Mouse (Mus musculus) cerebellum, postnatal 36 days (tissue): ENCODE data around the gene Ttll5.

Source experiments
- DNase-seq, 2 experiments: peaks; one replicate each; pipeline ENCODE4 v3.0.0; 2021 to 2022; ENCODE audit warnings: mixed read lengths in 2 of 2

Ttll5 gene

DNA sequence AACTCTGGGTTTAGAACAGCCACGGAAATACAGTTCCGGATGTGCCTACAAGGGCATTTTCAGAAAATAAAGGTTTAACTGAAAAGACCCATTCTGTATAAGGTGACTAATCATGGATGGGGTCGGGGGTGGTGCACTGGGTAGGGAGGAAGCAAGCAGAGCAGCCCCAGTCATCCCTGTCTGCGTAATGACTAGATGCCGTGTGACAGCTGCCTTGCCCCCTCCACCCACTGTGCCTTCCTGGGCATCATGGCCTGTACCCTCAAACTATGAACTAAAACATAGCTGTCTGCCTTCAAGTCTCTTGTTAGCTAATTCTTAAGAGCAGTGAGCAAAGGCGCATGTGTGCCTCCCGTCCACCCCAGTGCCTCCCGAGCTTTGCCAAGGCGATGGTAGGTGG lies 281.6 kb downstream of the Ttll5 start:
- DNase-seq: no peak

DNA sequence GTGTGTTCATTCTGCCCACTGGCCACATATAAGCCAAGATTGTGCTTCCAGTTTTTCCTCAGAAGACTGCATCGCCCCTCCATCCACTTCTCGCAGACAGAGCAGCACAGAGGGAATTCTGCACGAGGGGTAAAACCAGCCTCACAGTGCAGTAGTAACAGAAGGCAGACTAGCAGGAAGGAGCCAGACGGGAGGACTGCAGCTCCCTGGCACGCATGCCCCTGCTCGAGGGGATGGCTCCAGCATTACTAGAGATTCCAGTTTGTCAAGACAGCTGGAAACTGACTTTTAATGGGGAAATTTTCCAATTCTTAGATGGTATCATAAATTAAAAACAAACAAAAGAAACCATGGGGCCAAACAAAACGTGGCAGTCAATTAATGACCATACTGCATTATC lies 283.2 kb downstream of the Ttll5 start:
- no peak for DNase-seq

DNA sequence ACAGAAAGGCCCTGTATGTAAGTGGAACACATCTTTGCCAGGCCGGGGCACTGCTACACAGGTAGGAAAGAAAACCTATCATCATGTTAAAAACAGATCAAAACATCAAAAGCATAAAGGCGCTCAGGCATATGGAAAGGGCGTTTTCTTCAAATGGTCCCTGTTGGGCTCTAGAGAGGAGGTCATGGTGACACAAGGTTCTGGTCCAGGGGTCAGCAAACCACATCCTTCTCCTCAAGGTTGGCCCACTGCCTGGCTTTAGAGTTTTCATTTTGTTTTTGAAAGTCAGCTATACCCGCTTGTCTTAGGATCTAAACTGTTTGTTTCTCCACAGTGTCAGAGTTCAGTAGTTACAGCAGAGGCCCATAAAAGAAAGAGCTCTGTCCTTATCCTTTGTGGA lies 285.1 kb downstream of the Ttll5 start:
- DNase-seq: no peak

DNA sequence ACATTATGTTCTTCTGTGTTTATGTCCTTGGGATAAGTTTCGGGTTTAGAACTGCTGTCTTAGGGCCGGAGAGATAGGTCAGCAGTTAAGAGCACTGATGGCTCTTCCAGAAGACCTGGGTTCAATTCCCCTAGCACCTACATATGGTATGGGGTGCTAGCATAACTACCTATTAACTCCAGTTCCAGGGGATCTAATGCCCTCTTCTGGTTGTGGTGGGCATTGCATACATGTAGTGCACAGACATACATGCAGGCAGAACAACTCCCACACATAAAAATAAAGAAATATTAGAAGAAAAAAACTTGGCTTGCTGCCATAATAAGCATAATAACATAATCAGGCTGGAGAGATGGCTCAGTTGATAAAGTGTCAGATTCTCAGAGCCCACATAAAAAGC lies 286.2 kb downstream of the Ttll5 start:
- peak in 1 of 2 experiments; percentile 43 for DNase-seq
